Mouse (Mus musculus): ENCODE measurements around the gene Nxf1.
"Not testable (repeated sequence)": the region's sequence is repeated elsewhere in the genome, so short reads cannot be mapped to it uniquely, and the experiment has no call there.

The Nxf1 gene

DNA sequence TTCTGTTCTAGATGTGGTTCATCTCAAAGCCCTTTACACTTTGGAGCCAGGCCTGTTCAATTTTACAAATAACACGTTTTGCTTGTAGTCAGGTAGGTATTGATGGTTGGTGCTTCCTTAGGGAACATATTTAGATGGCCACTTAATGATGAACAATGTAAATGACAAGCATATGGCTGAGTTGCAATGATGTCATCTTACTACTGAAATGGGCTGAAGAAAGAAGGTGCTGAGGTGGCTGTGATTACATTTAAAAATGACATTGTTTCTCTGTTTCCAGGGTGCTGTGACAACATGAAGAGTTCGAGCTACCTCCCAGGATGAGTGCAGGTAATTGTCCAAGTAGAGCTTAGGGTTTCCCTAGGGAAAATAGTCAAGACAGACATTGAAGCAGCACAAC is 32.5 kb upstream of the Nxf1 start:
- no peak for DNase-seq (ENCODE audit: low spot score)

DNA sequence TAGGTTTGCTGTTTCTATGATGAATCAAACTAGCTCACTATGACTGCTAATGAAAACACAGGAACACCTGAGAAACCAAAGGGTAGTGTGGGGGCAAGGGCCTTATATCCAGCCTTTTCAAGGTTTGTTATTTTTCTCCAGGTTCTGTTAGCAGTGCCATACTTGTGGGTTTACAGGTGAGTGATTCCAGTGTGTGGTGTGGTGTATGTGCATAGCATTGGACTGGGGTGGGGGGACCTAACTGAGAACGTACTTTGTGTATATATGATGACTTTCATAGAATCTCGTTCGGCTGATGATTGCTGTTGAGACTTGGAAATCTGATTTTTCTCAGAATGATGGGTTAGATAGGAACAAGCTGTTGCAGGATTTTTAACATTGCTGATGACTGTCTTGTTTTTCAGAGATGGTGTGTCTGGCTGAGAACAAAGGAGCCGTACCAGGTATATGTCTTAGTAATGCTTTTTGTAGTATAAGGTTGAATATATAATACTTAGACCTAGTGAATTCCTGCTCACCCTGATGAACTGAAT is 31.7 kb upstream of the Nxf1 start:
- no peak for DNase-seq (ENCODE audit: low spot score)

DNA sequence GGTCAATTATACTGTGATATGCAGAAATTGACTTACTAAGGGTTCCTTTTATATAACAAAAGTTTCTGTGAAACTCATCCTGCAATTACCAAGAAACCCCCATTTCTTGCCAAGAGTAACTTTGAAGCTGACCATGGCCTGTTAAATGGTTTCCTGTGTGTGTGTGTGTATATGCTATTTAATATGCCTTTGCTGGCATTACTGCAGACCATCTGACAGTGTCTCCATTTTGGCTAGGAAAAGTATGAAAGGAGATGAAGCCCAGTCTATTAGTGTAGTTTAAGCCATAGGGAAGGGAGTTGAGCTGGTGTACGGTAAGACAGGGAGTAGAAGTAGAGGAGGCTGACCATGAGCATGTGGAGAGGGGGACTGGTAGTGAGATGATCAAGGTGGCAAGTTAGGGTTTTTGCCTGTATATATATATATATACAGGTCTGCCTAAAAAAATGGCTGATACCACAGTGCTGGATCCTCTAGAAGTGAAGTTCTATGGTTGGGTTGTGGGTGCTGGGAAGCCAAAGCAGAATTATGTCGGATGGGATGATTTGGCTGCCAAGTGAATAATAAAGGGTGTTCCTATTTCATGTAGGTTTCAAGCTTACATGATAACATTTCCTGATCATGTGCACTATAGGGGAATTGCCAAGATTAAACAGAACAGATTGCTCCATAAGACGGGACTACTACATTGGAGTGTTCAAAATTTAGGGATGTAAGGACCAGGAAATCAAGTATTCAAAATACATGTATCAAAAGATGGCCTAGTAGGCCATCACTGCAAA is 30.1 kb upstream of the Nxf1 start:
- no peak for DNase-seq (ENCODE audit: low spot score)

DNA sequence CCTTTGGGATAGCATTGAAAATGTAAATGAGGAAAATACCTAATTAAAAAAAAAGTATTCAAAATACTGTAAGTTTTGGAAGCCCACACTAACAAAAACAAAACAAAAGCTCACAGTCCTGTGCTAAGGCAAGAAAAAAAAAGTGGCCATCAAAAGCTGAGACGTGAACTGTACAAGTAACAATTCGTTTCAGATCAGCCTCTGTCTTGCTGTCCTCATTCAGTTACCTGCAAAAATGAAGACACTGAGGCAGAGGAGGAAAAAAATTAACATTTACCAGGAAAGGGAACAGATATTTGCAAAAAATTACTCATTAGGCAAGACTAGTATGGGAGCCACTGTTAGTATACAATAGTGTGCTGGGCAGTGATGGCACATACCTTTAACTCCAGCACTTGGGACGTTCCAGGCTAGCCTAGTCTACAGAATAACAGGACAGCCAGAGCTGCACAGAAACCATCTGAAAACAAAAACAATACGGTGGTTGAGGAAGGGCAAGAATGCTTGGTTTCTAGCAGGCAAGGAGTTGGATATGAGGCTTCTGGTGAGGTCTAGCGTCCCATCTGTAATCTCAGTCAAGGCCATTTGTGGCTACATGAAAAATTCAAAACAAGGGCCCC is 29.3 kb upstream of the Nxf1 start:
- no peak for DNase-seq (ENCODE audit: low spot score)

DNA sequence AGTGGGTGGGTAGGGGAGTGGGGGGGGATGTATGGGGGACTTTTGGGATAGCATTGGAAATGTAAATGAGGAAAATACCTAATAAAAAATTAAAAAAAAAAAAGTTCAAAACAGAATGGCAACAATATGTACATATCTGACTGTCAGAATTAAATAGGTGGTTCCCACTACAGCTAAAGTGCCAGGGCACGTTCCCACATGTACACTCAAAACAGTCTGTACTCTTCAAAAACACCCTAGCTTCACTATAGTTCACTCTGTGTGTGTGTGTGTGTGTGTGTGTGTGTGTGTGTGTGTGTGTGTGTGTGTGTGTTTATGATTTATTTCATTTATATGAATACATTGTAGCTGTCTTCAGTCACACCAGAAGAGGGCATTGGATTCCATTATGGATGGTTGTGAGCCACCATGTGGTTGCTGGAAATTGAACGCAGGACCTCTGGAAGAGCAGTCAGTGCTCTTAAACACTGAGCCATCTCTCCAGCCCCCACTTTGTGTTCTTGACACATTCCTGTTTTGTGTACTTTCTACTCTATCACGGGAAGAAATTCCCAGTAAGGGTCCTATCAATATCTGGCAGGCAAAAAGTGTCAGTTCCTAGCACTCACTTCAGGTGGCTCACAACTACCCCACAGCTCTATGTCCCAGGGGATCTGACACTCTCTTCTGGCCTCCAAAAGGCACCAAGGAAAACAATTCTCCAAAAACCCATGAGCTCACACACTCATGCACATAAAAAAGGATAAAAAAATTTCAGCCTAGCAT is 28.4 kb upstream of the Nxf1 start:
- not testable (repeated sequence) for DNase-seq (ENCODE audit: low spot score)

DNA sequence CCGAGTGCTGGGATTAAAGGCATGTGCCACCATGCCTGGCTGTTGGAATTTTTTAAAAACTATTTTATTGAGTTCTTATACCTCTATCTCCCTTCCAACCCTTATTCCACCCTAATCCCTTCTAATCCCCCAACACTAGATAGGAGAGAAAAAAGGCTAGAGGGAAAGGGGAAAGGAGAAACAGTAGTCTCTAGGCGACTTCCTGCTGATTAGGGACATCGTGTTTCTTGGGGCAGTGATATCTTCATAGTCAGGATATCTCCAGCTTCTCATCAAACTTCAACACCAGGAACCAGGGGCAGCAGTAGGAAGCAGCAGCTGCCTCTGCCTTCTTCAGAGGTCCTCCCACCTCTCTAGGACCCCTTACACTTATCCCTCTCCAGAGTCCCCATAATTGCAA is 22.5 kb upstream of the Nxf1 start:
- DNase-seq (ENCODE audit: low spot score) = no peak

DNA sequence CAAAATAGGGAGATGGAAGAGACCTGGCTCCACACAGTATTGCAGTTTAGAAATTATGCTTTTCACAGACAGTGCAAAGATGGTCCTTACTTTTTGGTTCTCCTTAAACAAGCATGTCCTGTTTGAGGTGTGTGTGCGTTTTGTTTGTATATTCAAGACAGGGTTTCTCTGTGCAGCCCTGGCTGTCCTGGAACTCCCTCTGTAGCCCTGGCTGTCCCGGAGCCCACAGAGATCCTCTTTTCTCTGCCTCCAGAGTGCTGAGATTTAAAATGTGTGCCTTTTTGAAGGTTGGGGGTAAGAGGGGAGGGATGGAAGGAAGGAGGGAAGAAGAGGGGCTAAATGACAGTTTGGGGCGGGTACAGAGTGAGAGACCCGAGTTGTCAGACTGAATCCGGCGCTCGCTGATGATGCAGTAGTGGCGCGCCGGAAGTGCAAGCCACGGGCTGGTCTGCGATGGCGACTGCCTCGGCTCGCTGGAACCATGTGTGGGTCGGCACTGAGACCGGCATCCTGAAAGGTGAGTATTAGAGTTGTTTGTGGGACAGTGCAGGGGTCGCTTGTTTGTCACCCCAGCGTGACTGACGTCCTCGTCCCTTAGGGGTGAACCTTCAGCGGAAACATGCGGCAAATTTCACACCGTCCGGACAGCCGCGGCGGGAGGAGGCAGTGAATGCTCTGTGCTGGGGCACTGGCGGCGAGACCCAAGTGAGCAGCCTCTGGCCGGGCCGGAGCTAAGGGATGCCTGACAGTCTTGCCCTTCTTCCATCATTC is 21.3 kb upstream of the Nxf1 start, which contains the start of gene Wdr74:
TSS of gene Wdr74 (plus strand) at position 439 of the 771 bp plus-strand sequence.
- DNase-seq (ENCODE audit: low spot score) = peak; percentile 89

DNA sequence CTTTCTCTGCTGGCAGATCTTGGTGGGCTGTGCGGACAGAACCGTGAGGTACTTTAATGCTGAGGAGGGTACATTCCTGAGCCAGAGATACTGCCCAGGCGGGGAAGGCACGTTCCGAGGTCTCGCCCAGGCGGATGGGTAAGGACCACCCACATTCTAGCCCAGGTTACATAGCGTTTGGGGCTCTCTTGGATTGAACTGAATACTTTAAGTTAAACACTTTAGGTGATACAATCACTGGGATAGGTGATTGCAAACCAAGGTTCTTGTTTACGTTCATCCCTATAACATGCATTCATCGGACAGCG is 20.8 kb upstream of the Nxf1 start:
- DNase-seq (ENCODE audit: low spot score) = no peak

DNA sequence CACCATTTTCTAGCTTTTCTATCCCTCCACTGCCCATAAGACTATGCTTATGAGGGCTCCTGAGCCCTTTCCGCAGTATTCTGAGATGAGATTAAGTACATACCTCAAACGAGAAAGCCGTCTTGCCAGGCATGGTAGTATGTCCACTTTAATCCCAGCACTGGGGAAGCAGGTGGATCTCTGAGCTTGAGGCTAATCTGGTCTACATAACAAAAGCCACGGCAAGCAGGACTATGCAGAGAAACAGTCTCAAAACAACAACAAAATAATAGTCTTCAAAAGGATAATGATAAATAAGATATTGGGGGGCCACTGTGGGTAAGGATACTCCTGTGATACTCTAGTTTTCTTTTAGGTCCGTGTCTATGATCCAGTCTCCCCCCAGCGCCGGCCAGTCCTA is 18.0 kb upstream of the Nxf1 start:
- DNase-seq (ENCODE audit: low spot score) = no peak

DNA sequence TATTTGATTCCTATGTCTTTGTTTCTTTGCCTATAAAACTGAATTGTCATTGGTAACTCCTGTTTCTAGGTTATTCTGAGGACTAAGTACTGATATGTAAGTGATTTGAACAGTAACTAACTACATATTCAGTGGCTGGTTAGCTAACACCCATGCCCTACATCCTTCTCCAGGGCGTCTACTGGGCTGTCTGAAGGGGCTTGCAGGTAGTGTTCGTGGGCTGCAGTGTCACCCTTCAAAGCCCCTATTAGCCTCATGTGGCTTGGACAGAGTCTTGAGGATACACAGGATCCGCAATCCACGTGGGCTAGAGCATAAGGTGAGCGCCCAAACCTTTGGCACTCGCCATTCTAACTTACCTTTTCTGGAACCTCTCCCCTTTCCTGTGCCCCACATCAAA is 17.2 kb upstream of the Nxf1 start:
- DNase-seq (ENCODE audit: low spot score) = no peak

DNA sequence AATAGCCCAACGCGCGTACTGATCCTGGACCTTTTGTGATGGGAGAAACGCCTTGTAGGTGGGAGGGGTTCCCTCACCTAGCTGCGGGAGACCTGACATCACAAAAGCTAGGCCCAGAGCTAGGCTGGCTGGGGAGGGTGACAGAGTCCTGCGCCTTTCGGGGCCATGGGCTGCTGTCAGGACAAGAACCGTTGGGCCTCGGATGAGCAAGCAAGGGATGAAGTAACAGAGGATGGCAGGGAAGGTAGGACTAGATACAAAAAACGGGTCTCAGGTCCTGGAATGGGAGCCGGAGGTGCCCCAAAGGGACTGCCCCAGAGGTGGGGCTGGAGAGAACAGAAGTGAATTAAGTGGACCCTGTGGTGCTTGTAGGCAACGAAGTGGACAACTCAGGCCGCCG is 16.3 kb upstream of the Nxf1 start, which contains the start of gene 1700092M07Rik:
TSS of gene 1700092M07Rik (plus strand) at position 116 of the 400 bp plus-strand sequence.
- DNase-seq (ENCODE audit: low spot score) = no peak

DNA sequence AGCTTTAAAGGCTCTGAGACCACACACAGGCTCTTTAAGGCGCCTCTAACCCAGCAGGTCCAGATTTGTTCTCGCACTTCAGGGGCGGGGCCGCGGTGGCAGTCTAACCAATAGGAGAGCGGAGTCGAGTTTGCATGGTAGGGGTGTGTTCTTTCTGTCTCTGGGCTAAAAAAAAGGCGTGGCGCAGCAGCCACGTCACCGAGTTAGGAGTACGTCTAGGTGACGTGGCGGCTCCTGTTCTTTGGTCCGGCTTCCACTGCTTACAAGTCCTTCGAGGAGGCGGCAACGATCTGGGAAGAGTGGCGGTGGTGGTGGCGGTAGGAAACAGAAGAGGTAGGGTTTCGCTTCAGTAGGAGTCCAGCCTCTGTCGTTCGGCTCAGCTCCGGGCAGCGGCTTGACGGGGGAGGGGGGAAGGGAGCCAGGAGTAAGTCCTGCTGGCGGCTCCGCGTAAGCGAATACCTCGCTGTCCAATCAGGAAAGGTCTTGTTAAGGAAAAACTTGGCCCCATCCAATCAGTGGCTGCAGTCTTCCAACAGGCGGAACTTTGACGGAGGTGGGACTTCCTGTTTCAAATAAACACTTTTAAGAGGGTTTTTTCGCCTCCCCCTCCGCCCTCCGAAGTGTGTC is 15.5 kb upstream of the Nxf1 start, which contains the start of gene Stx5a:
TSS of gene Stx5a (plus strand) at position 171 of the 627 bp plus-strand sequence.
- DNase-seq (ENCODE audit: low spot score) = peak; percentile 93

DNA sequence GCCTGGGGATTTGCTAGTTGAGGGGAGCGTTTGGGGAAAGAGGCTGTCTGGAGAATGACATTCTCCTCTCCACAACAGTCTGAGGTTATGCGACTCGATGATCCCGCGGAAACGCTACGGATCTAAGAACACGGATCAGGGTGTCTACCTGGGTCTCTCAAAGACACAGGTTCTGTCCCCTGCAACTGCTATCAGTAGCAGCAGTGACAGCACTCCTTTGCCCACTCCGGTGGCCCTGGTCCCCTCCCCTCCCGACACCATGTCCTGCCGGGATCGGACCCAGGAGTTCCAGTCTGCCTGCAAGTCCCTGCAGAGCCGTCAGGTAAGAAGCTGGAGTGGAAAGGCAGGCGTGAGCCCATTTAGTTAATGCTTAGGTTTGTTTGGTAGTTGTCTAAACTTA is 14.7 kb upstream of the Nxf1 start:
- DNase-seq (ENCODE audit: low spot score) = no peak

DNA sequence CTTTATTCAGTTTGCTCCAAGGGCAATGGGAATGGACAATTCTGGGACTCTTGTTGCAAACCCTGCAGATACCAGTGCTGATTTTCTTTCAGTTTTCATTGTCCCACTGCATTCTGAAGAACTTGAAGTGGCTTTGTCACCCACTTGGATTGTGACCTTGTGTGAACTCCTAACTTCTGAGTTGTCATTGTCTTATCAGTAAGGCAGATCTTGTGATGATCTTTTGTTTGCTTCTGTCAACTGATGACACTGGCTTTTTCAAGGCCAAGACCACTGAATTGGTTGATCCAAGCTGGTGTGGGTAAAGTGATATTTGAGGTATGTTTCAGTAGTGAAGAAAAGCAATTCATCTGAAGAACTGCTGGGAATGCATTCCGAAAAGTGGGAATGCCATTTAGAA is 11.5 kb upstream of the Nxf1 start:
- DNase-seq (ENCODE audit: low spot score) = no peak

DNA sequence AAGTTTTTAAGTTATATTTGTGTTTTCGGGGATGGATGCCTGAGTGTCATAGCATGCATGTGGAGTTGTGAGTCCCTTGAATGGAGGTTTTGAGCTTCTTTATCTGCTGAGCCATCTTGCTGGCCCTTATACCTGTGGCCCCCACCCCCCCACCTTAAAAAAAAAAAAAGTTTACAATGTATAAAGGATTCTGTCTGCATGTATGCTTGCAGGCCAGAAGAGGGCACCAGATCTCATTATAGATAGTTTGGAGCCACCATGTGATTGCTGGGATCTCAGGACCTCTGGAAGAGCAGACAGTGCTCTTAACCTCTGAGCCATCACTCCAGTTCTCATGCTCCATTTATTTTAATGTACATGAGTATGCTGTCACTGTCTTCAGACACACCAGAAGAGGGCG is 9.5 kb upstream of the Nxf1 start:
- DNase-seq (ENCODE audit: low spot score) = no peak

DNA sequence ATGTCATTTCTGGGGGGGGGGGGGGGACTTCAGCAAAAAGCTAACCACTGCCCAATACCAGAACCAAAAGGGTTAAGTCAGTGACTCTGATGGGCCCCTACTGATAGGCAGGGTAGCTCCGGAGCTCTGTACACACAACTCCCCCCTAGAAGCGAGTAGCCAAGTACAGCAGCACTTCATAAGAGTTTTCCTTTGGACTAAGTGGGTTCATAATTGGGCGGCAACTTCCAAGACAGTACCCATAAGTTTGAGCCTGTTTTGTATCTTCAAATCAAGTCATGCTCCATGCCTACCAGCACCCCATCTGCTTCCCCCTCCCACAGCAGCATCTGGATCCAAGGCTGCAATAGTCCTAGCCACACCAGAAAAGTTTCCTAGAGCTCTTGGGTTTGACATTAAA is 1.2 kb upstream of the Nxf1 start:
- DNase-seq (ENCODE audit: low spot score) = no peak

DNA sequence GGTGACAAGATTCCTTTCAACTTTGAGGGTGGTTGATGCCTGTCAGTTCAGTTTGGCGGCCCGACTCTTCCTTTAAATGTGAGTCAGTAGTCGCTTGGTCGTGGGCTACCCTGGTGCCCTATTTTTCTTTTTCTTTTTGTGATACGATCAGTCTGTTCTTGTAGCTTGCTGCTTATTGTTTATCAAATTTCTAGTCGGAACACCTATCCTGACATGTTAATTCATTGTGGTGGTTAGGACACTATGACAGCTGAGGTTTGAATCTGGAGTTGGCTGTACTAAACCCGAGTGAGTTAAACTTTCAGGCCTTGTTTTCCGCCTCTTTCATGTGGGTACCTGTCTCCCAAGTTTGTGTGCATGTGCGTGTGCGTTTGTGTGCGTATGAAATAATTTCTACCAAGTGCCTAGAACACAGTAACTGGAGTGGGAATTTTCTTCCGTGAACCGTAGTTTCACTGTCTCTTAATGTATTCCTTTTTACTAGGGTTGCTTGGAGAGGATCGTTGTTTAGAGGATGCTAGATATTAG is 662 bp downstream of the Nxf1 start:
- DNase-seq (ENCODE audit: low spot score) = no peak

DNA sequence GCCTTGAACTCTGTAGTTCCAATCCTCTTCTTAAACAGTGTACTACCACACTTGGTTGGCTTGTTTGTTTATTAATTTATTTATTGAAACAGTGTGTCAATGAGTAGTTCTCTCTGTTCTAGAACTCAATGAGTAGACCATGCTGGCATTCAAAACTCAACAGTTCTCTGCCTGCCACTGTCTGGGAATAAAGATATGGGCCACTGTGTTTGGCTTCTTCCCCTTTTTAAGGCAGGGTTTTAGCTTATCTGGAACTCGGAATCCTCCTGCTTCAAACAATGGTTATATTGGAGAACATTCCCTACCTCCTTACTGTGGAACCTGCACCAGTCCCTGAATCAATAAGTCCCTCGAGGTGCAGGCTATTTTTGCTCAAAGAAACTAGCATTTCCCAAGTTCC is 2.0 kb downstream of the Nxf1 start:
- DNase-seq (ENCODE audit: low spot score) = no peak

DNA sequence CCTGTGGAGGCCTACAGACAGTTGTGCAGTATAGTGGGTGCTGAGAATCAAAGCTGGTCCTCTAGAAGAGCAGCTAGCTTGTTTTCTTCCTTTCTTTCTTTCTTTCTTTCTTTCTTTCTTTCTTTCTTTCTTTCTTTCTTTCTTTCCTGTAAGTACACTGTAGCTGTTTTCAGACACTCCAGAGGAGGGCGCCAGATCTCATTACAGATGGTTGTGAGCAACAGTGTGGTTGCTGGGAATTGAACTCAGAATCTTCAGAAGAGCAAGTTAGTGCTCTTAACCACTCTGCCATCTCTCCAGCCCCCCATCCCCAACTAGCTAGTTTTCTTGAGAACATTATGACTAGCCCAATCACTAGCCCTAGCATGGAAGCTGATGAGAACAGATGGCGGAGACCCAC is 3.9 kb downstream of the Nxf1 start:
- no peak for DNase-seq (ENCODE audit: low spot score)

DNA sequence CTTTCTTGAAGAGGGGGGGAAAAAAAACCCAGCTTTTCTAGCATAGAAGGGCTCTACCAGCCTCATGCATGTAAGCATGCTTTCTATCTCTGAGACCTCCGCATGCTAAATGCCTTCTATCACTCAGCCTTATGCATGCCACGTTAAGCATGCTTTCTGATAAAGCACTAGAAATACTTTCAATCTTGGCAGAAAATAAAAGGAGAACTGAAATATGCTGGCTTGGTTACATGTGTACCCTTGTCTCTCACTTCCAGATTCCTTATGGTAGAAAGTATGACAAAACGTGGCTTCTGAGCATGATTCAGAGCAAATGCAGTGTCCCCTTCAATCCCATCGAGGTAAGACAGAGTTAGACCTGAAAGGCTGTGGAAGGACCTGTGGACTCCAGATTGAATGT is 6.4 kb downstream of the Nxf1 start:
- DNase-seq (ENCODE audit: low spot score) = no peak

DNA sequence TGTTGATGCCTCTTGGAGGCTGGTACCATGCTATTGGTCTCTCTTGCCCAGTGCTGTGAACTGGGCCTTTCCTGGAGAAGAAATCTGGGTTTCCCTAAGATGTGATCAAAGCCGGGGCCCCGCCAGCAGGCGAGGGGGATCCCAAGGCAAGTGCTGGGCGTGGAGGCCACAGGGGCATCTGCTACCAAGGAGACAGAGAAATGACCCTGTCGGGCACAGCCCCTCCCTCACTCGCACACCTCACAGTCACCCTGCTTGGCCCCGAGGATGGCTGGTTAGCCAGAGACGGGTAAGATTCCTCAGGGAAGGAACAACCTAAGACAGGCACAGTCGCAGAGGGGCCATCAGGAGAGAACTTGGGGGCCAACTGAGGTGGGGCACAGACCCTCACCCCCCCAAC is 8.7 kb downstream of the Nxf1 start:
- DNase-seq (ENCODE audit: low spot score) = no peak
